Mouse (Mus musculus) ES-E14 (cell line): ENCODE data around the gene Ncaph2. TPM values are rescaled to one million over a fixed set of nuclear protein-coding genes. Genes with fewer than 3 reads are reported as not detected.
A peak's percentile ranks its signal among the peaks of the same experiment; 100 is the strongest.

Experiments used
- DNase-seq: peaks from one replicate; pipeline ENCODE4 v3.0.0-alpha.2; 2013; ENCODE audit warnings: low read depth, low spot score
- H3K27ac ChIP-seq: 2 replicates; pipeline ENCODE4 v1.5.1; 2012; ENCODE audit warnings: low read depth, mild to moderate bottlenecking, low read length, moderate library complexity, mixed read lengths; ENCODE audit not compliant: poor library complexity, insufficient read depth, severe bottlenecking
- H3K36me3 ChIP-seq: 2 replicates; pipeline ENCODE4 v1.6.1; 2012; ENCODE audit warnings: mild to moderate bottlenecking, low read length, moderate library complexity, mixed read lengths; ENCODE audit not compliant: control insufficient read depth, poor library complexity, insufficient read depth, severe bottlenecking
- H3K4me1 ChIP-seq, 2 experiments: fragments of 150-350 bp in 1 of 2; sonication (generic) in 1 of 2; 2 replicates each; pipeline ENCODE4 v1.6.1; 2012; ENCODE audit warnings: low read length in 2 of 2, mild to moderate bottlenecking in 1 of 2, mixed read lengths in 1 of 2; ENCODE audit not compliant: control insufficient read depth in 2 of 2, insufficient read depth in 2 of 2, poor library complexity in 1 of 2
- H3K4me3 ChIP-seq, 2 experiments: fragments of 150-350 bp in 1 of 2; sonication (generic) in 1 of 2; 2 replicates each; pipeline ENCODE4 v1.5.1; 2012; ENCODE audit warnings: low read length in 2 of 2, low read depth in 1 of 2, mild to moderate bottlenecking in 1 of 2, mixed read lengths in 1 of 2; ENCODE audit not compliant: insufficient read depth in 1 of 2, poor library complexity in 1 of 2, severe bottlenecking in 1 of 2
- H3K9ac ChIP-seq: 2 replicates; pipeline ENCODE4 v1.6.1; 2012; ENCODE audit warnings: low read depth, mild to moderate bottlenecking, low read length, mixed read lengths; ENCODE audit not compliant: poor library complexity, insufficient read depth, severe bottlenecking
- H3K9me3 ChIP-seq: fragments of 150-350 bp; sonication (generic); 2 replicates; pipeline ENCODE4 v1.6.1; 2012; ENCODE audit warnings: low read depth, mild to moderate bottlenecking, low read length; ENCODE audit not compliant: control insufficient read depth, insufficient read depth
- CHD2 ChIP-seq: IDR thresholded peaks from 2 replicates; pipeline ENCODE4 v1.6.1; 2014; ENCODE audit warnings: mild to moderate bottlenecking, low read depth, low read length, inconsistent platforms
- HCFC1 ChIP-seq: IDR thresholded peaks from 2 replicates; pipeline ENCODE4 v1.6.1; 2012; ENCODE audit warnings: low read length, inconsistent platforms, borderline replicate concordance; ENCODE audit not compliant: insufficient read depth
- MAFK ChIP-seq: IDR thresholded peaks from 2 replicates; pipeline ENCODE4 v1.6.1; 2014; ENCODE audit warnings: mild to moderate bottlenecking, low read depth, low read length, inconsistent platforms; ENCODE audit not compliant: insufficient read depth
- ZC3H11A ChIP-seq: IDR thresholded peaks from 2 replicates; pipeline ENCODE4 v1.6.1; 2012; ENCODE audit warnings: low read depth, mild to moderate bottlenecking, inconsistent platforms, low read length, borderline replicate concordance
- ZNF384 ChIP-seq: IDR thresholded peaks from 2 replicates; pipeline ENCODE4 v1.6.1; 2012; ENCODE audit warnings: low read depth, low read length, inconsistent platforms
- in situ Hi-C, 2 experiments: fragments of 600-800 bp; cut with MboI; formaldehyde crosslinking; loops; one replicate each; pipeline ENCODE4 v1.15.1; 2025; ENCODE audit warnings: low sequenced_read_pairs in 2 of 2, inconsistent platforms in 1 of 2; ENCODE audit not compliant: unreplicated experiment in 2 of 2
- total RNA-seq: library from RNA; depleted of rRNA; stranded (reverse); fragments of 300-350 nt; gene quantifications from 2 replicates; pipeline ENCODE4 v1.2.3, GENCODE M21; 2012

Ncaph2 gene
- total RNA-seq, 1 experiment, result 205 TPM

DNA sequence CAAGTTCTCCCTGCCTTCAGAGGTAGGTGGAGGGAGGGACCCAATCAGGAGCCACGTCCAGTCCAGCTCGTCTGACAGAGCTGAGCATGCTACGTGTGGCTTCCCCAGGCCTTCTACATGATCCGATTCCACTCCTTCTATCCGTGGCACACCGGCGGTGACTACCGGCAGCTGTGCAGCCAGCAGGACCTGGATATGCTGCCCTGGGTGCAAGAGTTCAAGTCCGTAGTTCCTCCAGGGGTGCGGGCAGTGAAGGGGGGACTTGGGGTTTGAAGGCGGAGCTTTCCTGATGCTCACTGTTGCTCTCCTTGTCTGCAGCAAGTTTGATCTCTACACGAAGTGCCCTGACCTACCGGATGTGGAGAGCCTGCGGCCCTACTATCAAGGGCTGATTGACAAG, 19.1 kb upstream of the Ncaph2 start:
- in situ Hi-C loops, result no loop called here
- no peak for TF ChIP-seq HCFC1
- no peak for TF ChIP-seq ZC3H11A
- no peak for TF ChIP-seq MAFK
- no peak for TF ChIP-seq CHD2
- Histone ChIP-seq H3K4me3 (peak overlapping the region; percentile 63 to 68), H3K36me3 (no peaks in the 10 kb centered on the region), H3K4me1 (0 out of 4 replicates have a peak, but pooled peaks cover 0 to 4% of the 10 kb centered on the region in 2 experiments), H3K9me3 (0 out of 2 replicates have a peak, but pooled peaks cover 1% of the 10 kb centered on the region), H3K27ac (no peak overlapping the region), H3K9ac (peak overlapping the region; percentile 45; the same call in 1 of the 2 replicates)
- no peak for DNase-seq

GRCm38 (mm10) chr15:89339696-89340095, 15.8 kb upstream of the Ncaph2 start:
- H3K4me1 ChIP-seq, result 0 out of 4 replicates have a peak, but pooled peaks cover 0 to 4% of the 10 kb centered on the region in 2 experiments
- TF ChIP-seq ZNF384 (no peak), MAFK (no peak), ZC3H11A (no peak)
- H3K27ac ChIP-seq, result no peak overlapping the region
- DNase-seq, result no peak
- no peak overlapping the region for H3K9ac ChIP-seq
- H3K9me3 ChIP-seq, result 0 out of 2 replicates have a peak, but pooled peaks cover 1% of the 10 kb centered on the region
- H3K4me3 ChIP-seq, result no peak overlapping the region
- H3K36me3 ChIP-seq, result no peaks in the 10 kb centered on the region
- in situ Hi-C loops, result no loop called here

- in situ Hi-C loops, result no loop called here
- H3K4me1 ChIP-seq, result 0 out of 4 replicates have a peak, but pooled peaks cover 0 to 4% of the 10 kb centered on the region in 2 experiments
These were observed 15.4 kb upstream of the Ncaph2 start for GRCm38 (mm10) chr15:89340136-89340535.

DNA sequence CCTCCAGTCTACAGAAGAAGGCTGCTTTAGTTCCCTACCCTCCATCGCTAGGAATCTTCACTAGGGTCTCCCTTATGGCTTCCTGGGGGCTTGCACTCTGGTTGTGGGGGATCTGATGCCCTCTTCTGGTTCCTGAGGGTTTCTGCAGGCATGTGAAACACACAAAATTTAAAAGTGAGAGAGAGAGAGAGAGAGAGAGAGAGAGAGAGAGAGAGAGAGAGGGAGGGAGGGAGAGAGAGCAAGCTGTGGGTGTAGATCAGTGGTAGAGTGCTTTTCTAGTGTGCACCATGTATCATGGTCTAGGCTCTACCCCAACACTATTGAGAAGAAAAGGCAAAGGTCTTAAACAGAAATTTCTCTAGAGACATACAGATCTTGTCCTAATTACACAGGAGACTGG, 13.8 kb upstream of the Ncaph2 start:
- Histone ChIP-seq H3K4me1 (no peaks in the 10 kb centered on the region), H3K36me3 (no peaks in the 10 kb centered on the region), H3K4me3 (no peak overlapping the region), H3K27ac (no peak overlapping the region), H3K9me3 (0 out of 2 replicates have a peak, but pooled peaks cover 1% of the 10 kb centered on the region), H3K9ac (no peak overlapping the region)
- no peak for DNase-seq
- in situ Hi-C loops, result no loop called here
- no peak for TF ChIP-seq CHD2
- no peak for TF ChIP-seq MAFK
- TF ChIP-seq ZC3H11A, result no peak
- TF ChIP-seq HCFC1, result no peak
- TF ChIP-seq ZNF384, result no peak

More at GRCm38 (mm10) chr15:89340136-89340535, 15.4 kb upstream of the Ncaph2 start:
- Histone ChIP-seq H3K9ac (no peak overlapping the region), H3K36me3 (no peaks in the 10 kb centered on the region), H3K27ac (no peak overlapping the region), H3K4me3 (no peak overlapping the region), H3K9me3 (0 out of 2 replicates have a peak, but pooled peaks cover 1% of the 10 kb centered on the region)
- no peak for DNase-seq
- TF ChIP-seq CHD2 (no peak), HCFC1 (no peak), ZNF384 (no peak), MAFK (no peak), ZC3H11A (no peak)

- Histone ChIP-seq H3K27ac (no peak overlapping the region), H3K4me3 (no peak overlapping the region), H3K9ac (no peak overlapping the region), H3K36me3 (no peaks in the 10 kb centered on the region), H3K4me1 (no peaks in the 10 kb centered on the region), H3K9me3 (0 out of 2 replicates have a peak, but pooled peaks cover 1% of the 10 kb centered on the region)
- DNase-seq, result no peak
- TF ChIP-seq MAFK (no peak), ZNF384 (no peak), CHD2 (no peak), ZC3H11A (no peak), HCFC1 (no peak)
- in situ Hi-C loops, result no loop called here
These were observed 12.2 kb upstream of the Ncaph2 start for GRCm38 (mm10) chr15:89343325-89343724.
